Mouse (Mus musculus) ovary, postnatal 36 days (tissue): ENCODE results near the gene Eng.

Source experiments
- DNase-seq: peaks from one replicate; pipeline ENCODE4 v3.0.0; 2022; ENCODE audit warnings: low spot score, mixed read lengths

Gene Eng

DNA sequence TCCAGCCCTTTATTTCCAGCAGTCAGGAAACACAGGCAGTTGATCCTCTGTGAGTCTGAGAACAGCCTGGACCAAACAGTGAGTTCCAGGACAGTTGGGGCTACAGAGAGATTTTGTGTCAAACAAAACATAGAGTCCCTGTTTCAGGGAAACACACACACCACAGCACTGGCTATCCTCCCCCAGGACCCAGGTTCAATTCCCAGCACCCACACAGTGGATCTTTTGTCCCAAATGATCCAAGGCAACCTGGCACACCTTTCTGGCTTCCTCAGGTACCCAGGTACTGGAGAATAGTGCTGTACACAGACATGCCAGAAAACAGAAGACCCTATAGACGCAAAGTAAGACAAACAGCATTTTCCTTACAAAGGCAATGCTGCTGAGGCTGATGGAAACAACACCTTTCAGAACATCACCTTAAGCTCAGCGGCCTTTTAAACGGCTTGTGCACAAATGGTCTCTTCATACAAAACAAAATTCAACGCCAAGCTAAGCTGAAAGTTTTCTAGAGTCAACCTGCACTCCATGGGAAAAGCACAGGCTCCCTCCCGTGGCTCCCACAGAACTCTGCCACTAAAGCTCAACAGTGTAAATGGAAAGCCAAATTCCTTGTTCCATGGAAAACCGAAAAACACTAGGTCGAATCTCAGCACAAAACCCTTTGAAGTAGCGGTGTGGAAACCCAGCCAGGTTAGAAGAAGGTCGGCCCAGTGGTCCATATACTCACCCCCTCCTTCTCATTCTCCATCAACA, 65.1 kb downstream of the Eng start:
- DNase-seq: no peak

DNA sequence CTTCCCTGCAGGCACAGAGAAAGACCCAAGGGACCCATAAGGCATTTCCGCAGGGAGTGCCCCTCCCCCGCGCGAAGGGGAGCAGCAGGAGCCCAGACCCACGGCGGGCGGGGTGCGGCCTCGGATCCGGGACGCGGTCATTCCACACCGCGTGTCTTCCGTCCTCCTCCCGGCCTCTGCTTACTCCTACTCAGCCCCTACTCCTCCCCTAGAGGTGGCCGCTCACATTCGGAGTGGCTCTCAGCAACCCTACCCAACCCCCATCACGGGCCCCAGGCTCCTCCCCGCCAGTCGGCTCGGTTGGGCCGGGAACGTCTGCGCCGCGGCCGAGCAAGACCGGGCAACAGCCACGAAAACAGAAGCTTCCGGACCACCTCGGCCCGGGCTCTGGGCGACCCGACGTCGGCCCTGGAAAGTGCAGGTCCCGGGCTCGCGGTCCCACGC, 65.7 kb downstream of the Eng start:
- DNase-seq: peak; percentile 71

DNA sequence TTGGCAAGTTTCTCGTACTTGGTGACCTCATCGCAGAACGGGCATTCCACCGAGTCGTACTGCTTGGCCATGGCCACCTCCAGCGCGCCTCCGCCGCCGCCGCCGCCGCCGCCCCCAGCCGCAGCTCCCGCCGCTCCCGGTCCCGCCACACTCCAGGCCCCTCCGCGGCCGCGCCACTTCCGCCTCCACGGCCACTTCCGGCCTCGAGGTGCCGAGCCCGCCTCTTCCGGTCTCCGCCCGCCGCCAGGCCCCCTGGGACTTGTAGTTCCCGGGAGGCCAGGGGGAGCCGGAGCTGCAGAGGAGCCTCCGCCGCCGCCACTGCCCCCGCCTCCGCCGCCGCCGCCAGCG, 66.2 kb downstream of the Eng start:
- peak; percentile 95 for DNase-seq

DNA sequence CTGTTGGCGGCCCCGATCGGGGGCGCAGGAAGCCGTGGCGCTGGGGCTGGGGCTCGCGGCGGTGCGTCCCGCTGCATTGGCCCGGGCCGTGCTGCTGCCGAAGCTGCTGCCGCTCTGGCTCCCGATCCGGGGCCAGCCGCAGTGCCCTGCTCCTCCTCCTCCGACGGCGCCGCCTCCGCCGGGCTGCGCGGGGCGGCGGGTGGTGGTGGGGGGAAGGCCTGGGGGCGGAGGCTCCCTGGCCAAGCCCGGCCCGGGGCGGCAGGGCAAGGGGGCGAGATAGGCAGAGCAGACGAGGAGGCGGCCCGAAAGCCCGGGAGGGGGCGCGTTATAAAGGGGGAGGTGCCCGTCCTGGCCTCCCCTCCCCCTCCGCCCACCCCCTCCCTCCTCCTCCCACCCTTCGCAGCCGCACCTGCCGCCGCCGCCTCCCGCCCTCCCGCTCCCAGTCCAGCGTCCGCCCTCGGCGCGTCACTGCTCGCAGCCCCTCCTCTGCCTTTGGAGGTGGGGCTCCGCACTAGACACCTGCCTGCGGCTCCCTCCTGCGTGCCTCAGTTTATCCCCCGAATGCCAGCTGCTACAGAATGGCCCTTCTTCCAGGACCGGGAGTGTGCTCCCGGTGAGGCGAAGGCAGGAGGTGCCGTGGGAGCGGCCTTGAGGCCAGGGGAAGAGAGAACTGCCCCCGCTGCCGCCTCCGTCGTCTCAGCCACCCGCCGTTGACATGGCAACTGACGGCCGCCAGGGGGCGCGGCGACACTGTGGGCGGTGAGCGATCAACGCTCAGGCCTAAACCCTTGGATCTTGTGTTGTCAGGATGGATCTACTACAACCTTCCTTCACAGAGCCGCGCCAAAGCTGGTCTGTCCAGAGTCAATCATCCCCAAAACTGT, 66.8 kb downstream of the Eng start, which contains the start of gene Cdk9:
Gene Cdk9 (minus strand): TSS at position 143 of the 884 bp plus-strand sequence.
- DNase-seq: peak; percentile 93

DNA sequence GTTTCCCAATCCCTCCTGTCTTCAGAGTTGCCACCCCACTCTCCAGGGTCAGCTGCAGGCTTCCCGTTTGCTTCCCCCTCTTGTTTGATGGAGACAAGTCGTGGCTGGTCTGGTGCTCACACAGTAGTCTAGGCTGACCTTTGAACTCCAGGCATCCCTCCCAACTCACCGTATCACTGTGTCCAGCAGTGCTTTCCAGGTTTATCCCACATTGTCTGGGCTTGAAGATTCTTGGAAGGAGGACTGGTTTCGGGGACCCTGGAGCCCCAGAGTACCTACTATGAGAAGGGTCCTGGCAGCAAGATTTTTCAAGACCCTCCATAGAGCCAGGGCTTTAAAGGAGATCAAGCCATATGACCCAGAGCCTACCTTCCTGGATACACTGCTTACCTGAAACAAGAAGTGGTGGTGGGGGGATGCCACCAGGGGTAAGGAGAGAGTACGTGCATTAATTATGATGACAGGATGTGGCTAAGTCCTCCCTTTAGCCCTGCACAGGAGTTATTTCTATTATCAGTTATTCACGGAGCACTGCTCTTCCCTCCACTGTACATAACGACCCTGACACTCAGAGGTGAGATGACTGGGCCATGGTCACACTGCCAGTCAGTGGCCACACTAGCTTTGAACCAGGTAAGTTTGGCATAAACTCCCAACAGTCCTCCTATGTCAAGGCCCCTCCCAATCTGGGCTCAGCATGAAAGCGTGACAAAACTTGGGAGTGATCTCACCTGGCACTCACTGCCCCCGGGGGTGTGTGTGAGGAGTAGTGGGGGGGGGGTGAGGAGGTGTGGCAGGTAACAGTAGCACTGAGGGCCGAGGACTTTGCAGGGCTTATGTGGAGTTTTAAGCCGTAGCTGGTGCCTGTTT, 68.0 kb downstream of the Eng start:
- DNase-seq: no peak

DNA sequence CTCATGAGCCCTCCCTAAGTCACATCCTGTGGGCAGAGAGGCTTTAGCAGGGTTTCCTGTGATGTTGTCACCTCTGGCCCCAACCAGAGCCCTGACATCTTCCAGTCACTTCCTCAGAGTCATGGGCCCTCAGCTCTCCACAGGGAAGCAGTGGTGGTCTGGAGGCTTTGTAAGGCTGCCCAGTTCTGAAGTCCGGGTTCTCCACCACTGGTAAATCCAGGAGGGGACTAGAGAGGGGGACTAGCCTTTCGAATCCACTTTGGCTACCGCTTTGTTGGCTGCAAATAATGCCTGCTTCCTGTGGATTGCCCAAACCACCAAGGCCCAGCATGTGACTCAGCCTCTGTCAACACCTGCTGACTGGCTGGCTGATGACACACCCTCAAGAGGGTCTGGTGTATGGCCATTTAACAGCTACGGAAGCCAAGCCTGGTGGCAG, 68.6 kb downstream of the Eng start:
- no peak for DNase-seq

DNA sequence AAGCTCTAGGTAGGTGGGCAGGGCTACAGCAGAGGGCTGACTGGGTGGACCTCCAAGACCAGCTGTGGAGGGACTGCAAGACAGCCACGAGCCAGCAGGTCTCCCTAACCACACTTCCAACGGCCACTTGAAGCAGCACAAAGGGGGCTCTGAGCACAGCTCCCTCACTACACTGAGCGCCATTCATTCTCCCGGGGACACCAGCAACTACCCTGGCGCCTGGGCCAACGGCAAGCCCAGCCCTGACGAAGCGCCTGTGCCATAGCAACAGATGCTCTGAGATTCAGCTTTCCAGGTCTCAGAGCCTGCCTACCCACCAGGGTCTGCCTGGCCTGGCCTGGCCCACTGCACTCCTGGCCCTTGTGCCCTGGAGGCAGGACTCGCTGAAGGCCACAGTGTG, 72.4 kb downstream of the Eng start:
- DNase-seq: no peak

DNA sequence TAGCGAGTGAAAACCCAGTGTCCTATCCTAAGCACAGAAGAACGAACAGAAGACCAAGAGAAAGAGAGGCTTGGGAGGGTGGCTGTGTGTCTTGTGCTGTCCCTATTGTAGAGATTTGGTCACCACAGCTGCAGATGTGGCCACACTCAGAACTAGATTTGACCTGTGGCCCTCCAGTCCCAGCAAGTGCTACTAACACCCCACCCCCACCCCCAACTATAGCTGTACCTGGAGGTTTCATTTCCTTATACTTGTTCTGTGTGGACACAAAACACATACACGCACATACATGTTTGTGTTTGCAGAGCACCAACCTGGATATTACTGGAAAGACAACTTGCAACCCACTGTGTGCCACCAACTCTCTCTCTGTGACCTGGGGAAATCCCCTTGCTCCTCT, 73.7 kb downstream of the Eng start:
- no peak for DNase-seq

DNA sequence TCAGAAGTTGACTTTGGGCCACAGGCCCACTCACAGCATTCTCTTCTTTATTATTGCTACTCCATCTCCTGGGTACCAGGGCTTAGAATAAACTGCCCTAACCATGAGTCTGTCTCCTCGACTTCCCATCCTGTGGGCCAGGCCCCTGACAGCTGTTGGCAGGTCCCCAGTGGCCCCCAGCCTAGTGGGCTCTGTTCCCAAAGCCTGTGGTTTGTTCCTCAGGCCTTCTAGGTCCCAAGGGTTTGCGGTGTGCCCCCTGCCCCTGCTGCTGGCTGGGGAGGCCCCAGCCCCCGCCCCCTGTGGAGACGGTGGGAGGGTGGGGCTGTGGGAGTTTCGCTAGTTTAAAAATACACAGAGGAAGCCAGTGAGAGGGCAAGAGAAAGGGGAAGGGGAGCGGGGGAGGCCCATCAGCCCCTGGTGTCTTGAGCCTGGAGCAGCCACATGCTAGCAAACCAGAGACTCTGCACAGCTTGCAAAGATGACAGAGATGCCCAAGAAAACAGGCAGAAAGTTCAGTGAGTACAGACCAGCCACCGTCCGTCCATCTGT, 74.4 kb downstream of the Eng start, which contains the start of gene Sh2d3c:
Gene Sh2d3c (plus strand): TSS at position 375 of the 549 bp plus-strand sequence.
- DNase-seq: no peak

DNA sequence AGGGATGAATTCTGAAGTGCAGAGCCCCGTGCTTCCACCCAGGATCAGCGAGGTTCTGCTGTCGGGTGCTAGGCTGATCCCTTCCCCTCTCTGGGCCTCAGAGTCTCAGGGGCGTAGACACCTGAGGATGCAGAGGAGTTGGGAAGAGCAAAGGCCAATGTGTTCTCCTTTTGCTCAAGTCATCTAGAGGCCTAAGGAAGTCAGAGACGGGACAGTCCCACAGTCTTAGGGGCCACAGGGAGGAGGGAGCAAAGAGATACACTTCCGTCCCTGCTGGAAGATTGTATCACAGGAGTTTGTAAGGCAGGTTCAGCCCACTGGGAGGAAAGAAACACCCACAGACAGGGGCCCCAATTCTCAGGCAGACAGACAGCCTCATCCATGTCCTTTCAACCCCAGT, 75.7 kb downstream of the Eng start:
- DNase-seq: no peak

DNA sequence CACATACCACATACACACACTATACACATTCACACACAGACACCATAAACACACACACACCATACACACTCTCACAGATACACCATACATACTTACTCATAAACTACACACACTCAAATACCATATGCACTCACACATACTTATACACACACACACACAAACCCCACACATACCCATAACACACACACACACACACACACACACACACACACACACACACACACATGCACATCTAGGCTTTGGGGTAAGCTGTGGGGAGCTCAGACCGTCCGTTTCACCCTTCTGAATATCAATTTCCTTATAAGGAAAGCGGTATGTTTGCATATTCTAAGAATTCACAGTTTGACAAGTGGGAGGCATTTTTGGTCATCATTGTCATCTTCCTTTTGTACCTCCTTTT, 76.2 kb downstream of the Eng start:
- DNase-seq: no peak

DNA sequence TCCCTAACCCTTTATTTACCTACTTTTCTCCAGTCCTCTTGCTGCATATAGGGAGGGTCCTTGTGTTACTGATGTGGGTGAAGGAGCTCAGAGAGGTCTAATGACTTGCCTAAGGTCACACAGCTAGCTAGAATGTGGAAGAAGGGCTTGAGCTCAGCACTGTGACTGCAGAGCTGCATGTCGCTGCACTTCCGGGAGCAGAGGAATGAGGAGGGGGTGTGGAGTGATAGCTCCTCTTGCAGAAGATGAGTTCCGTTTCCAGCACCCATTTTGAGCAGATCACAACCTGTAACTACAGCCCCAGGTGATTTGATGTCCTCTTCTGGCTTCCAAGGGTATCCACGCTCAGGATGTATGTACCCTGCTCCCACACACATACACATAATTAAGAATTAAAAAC, 77.8 kb downstream of the Eng start:
- DNase-seq: no peak

DNA sequence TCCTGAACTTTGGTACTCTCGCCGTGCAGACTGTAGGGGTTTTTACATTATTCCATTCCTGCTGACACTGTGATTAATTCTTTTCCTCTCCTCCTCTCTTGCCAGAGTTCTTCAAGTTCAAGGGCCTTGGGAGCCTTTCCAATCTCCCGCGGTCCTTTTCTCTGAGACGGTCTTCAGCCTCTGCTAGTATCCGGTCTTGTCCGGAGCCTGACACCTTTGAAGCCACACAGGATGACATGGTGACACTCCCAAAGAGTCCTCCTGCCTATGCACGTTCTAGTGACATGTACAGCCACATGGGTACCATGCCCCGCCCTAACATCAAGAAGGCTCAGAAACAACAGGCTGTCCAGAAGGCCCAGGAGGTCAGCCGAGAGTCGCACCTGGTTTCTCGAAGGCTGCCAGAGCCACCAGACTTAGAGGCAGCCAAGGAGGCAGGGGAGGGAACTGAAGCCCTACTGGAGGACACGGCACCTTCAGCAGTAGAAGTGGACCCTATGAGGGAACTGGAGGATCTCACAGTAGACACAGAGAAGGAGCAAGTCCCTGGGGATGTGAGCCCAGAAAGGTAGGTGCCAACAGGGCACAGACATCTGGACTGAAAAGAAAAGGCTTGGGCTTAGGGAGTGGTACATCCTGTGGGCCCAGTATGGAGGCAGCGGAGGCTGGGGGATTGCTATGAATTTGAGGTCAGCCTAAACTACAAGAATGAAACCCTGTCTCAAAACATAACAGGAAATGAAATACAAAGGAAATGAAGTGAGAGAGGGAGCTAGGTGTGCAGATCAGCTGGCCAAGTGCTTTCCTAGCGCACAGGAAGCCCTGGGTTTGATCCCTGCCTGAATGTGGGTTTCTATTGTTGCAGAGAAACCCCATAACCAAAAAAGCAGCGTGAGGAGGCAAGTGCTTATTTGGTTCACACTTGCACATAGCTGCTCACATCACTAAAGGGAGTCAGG, 78.7 kb downstream of the Eng start:
- no peak for DNase-seq

DNA sequence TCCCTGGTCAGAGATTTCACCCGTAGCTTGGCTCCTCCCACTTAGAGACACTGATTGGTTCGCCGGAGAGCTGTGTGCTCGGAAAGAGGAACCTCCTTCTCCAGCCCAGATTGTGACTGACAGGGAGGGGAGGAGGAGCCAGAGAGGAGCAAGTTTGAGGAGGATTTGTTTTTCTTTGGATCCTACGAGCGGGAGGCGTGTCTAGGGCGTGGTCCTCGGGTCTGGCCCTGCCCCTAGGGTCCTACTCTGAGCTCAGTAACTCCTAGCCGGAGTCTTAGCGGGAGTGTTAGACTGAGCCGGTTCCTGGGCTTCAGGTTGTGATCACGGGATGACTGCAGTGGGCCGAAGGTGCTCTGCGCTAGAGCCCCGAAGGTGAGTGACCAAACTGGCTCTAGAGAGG, 81.0 kb downstream of the Eng start:
- peak; percentile 87 for DNase-seq

DNA sequence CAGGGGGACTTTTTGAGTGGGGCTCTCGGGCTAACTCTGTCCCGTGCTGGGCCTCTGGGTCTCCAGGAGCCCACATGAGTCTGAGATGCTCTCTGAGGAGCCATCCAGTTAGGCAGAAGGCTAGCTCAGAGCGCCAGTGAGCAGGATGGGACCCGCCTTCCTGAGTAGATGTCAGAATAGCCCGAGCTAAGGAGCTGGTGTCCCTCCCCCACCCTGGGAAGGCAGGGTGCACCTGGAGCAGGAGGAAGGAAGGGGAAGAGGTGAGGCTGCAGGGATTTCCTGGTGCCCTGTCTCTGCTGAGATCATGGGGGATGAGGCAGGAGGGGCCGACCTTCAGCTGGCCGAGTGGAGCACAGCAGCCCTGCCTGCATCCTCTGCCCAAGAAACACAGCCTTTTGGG, 82.1 kb downstream of the Eng start:
- no peak for DNase-seq

DNA sequence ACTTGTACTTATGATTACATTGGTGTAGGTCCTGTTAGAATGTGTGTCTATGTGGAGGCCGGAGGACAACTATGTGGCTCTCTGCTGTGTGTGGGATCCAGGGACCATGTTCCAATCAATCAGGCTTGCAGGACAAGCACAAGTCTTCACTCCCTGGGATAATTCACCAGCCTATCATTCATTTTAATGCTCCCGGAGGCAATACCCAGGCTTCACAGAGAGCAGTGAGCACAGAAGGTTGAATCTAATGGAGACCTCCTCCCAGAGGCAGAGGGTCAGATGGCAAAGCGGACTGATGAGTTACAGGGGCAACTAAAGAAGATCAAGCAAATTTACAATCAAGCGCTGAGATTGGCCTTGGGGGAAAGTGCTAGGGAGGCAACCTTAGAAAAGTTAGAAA, 83.2 kb downstream of the Eng start:
- DNase-seq: no peak

DNA sequence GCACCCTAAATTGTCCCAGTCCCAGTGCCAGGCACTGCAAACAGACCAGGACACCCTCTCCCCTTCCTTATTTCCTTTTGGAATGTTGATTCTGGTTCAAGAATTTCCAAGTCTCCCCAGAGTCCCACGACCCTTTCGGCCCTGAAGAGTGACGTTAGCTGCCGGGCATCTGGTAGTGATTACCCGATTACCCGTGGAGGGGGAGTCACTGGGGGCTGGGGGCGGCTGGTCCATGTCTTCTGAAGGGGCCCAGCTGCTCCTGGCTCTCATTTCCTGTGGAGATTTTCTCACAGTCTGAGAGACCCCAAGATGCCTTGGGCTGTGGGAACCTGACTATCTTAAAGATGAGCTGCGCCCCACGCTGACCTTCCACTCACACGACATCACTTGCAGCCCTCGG, 84.5 kb downstream of the Eng start:
- no peak for DNase-seq

DNA sequence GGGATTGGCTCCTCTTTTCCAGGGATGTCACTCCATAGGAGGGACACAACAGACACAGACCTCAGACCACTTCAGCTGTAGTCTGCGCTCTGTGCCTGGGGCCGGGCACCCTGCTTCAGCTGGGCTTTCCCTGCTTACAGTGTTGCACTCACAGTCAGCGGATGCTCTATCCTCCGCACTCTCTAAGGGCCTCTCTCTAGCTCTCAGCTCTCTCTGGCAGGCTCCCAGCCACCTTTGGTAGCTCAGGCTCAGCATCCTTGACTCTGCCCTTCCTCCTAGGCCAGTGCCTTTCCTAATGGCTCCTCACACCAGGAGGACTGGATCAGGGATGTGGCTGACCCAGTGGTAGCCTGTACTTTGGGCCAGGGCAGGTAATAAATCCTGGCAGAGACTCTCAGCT, 85.5 kb downstream of the Eng start:
- no peak for DNase-seq
